Mouse (Mus musculus) liver, embryonic 12.5 days (tissue): ENCODE measurements around the gene Gm26727. TPM values are rescaled to one million over a fixed set of nuclear protein-coding genes. Genes with fewer than 3 reads are reported as not detected.
"Not testable (repeated sequence)": the region's sequence is repeated elsewhere in the genome, so short reads cannot be mapped to it uniquely, and the experiment has no call there.

Experiments
- ATAC-seq: fragments of 200-750 bp; cut with Nextera tagmentation; 2 replicates; pipeline ENCODE4 v1.8.0; 2017; ENCODE audit warnings: moderate number of reproducible peaks, mild to moderate bottlenecking, moderate library complexity
- H3K27ac ChIP-seq: fragments of 300-500 bp; sonication (generic); 2 replicates; pipeline ENCODE4 v1.5.1; 2016; ENCODE audit warnings: mild to moderate bottlenecking
- H3K27me3 ChIP-seq: fragments of 300-500 bp; sonication (generic); replicated peaks from 2 replicates; pipeline ENCODE4 v1.6.1; 2016; ENCODE audit warnings: mild to moderate bottlenecking, moderate library complexity
- H3K36me3 ChIP-seq: fragments of 300-500 bp; sonication (generic); 2 replicates; pipeline ENCODE4 v1.6.1; 2016; ENCODE audit warnings: mild to moderate bottlenecking, moderate library complexity
- H3K4me1 ChIP-seq: fragments of 300-500 bp; sonication (generic); 2 replicates; pipeline ENCODE4 v1.6.1; 2016
- H3K4me2 ChIP-seq: fragments of 300-500 bp; sonication (generic); 2 replicates; pipeline ENCODE4 v1.6.1; 2016; ENCODE audit warnings: mild to moderate bottlenecking, moderate library complexity
- H3K4me3 ChIP-seq: fragments of 300-500 bp; sonication (generic); 2 replicates; pipeline ENCODE4 v1.5.1; 2016; ENCODE audit warnings: mild to moderate bottlenecking, moderate library complexity
- H3K9ac ChIP-seq: fragments of 300-500 bp; sonication (generic); 2 replicates; pipeline ENCODE4 v1.6.1; 2016; ENCODE audit warnings: mild to moderate bottlenecking, moderate library complexity
- H3K9me3 ChIP-seq: fragments of 300-500 bp; sonication (generic); replicated peaks from 2 replicates; pipeline ENCODE4 v1.6.1; 2016; ENCODE audit warnings: mild to moderate bottlenecking, moderate library complexity
- WGBS: fragments of 180-500 bp; shearing (Covaris S2); methylation state at CpG from one replicate; pipeline ENCODE4 v1.1.7; 2016; ENCODE audit not compliant: insufficient replicate concordance; 5-methylcytosine and 5-hydroxymethylcytosine counted together
- polyA plus RNA-seq: library from polyadenylated mRNA; unstranded; fragments of >200 nt; fragmentation: Nextera tagmentation; extraction: Ambion mirVana; gene quantifications from 2 replicates; pipeline ENCODE4 v1.2.1, GENCODE M21; 2016

Gene Gm26727
- polyA plus RNA-seq: not detected in 2 replicates

DNA sequence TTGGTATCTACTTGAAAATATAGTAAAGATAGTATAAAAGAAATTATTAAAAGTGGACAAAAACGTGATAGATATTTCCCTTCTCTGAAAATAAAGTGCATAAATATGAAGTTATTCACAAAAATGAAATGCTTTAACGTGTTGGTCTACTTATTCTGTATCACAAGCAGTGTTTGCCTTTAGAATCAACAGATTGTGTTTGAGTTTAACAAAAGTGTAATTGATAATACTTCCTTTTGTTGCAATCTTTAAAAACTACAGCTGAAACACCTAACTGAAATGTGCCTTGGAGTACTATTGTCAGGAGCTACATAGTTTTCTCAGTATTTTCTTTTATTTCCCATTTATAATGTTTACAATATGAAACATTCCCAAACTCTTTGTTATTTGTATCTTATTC lies at the start of gene Gm26727:
TSS of gene Gm26727 (minus strand) at position 101 of the 400 bp plus-strand sequence.
- ATAC-seq: no peak

DNA sequence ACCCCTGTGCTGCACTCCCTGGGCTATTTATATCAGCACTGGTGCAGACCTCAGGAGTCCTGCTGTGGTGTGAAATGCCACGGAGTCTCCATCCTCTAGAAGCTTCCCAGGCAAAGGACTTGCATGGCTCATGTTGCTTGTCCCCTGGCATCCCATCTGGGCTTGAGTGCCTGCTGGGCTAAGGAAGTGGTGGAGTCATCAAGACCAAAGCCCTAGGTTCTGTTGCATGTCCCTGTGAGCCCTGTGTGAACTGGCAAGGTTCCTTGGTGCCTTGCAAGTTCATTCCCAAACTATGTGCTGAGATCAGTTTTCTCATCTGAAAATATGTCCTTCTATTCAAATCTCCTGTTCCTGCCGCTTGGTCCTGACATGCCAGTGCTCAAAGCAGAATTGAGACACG lies 48.1 kb upstream of the Gm26727 start:
- Histone ChIP-seq H3K4me3 (no peak overlapping the region), H3K9ac (no peak overlapping the region), H3K9me3 (no peaks in the 10 kb centered on the region), H3K27me3 (no peaks in the 10 kb centered on the region), H3K27ac (no peak overlapping the region), H3K36me3 (no peaks in the 10 kb centered on the region), H3K4me2 (no peak overlapping the region), H3K4me1 (no peaks in the 10 kb centered on the region)
- ATAC-seq: no peak
- WGBS: 49% methylated on average over 3 of the region's 3 CpGs

More for the DNA sequence above, at the start of gene Gm26727:
- no peaks in the 10 kb centered on the region for H3K36me3 ChIP-seq
- no peak within 1 kb of the TSS for H3K4me3 ChIP-seq
- H3K9me3 ChIP-seq: no peaks in the 10 kb centered on the region
- H3K27ac ChIP-seq: no peak within 1 kb of the TSS
- WGBS: 36% methylated on average over 2 of the region's 2 CpGs
- H3K4me2 ChIP-seq: no peak within 1 kb of the TSS
- H3K27me3 ChIP-seq: no peaks in the 10 kb centered on the region
- H3K9ac ChIP-seq: no peak within 1 kb of the TSS
- H3K4me1 ChIP-seq: no peaks in the 10 kb centered on the region

DNA sequence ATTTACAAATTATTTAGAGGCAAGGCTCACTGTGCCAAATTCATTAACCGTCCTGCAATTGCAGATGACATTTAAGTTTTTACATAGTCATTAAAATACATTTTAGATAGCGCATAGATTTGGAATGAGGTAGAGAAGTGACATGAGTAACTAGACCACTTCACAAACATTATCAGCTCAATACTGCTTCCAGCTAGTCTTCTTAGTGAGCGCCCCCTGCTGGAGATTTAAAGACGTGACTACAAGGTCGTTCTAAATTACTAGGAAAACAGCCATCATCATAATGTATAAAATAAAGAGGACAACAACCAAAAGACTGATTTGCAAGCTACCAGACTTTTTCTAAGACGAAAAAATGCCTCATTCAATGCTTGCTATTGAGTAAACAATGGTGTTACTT lies 44.8 kb upstream of the Gm26727 start:
- 12% methylated on average over 6 of the region's 6 CpGs for WGBS
- no peak for ATAC-seq

DNA sequence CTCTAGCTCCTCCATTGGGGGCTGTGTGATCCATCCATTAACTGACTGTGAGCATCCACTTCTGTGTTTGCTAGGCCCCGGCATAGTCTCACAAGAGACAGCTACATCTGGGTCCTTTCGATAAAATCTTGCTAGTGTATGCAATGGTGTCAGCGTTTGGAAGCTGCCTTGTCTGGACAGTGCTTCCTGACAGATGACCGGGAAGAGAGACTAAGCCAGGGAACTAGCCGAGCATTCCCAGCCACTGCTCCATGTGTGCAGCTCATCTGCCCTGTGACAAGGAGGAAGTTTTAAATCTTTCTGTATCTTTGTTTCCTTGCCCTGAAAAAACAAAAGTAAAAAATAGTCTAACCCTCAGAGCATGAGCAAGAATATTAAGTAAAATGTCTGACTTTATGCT lies 37.0 kb upstream of the Gm26727 start:
- not testable (repeated sequence) for H3K36me3 ChIP-seq, H3K9me3 ChIP-seq, H3K27me3 ChIP-seq, H3K9ac ChIP-seq, ATAC-seq, H3K4me1 ChIP-seq, H3K4me2 ChIP-seq, H3K27ac ChIP-seq, H3K4me3 ChIP-seq
- WGBS: 63% methylated on average over 5 of the region's 5 CpGs

More for the DNA sequence above, 44.8 kb upstream of the Gm26727 start:
- H3K27ac ChIP-seq: no peak overlapping the region
- no peak overlapping the region for H3K4me2 ChIP-seq
- H3K4me3 ChIP-seq: no peak overlapping the region
- H3K4me1 ChIP-seq: no peaks in the 10 kb centered on the region
- no peaks in the 10 kb centered on the region for H3K27me3 ChIP-seq
- no peaks in the 10 kb centered on the region for H3K9me3 ChIP-seq
- H3K36me3 ChIP-seq: no peaks in the 10 kb centered on the region
- H3K9ac ChIP-seq: no peak overlapping the region

DNA sequence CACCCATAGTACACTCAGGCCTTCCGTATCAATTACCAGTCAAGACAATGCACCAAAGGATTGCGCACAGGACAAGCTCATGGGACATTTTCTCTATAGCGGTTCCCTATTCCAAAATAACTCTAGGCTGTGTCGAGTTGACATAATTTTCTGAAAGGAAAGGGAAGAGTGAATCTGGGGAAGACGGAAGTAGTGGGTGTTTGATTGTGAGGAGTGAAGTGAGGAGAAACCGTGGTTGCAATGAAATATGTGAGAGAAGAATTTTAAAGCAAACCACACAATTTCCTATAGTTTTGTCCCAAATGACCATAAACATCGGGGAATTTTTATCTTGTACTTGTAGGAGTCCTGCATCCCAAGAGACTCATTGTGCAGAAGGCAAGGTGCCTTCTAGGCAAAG lies 34.1 kb upstream of the Gm26727 start:
- H3K27me3 ChIP-seq: no peaks in the 10 kb centered on the region
- H3K27ac ChIP-seq: no peak overlapping the region
- no peak overlapping the region for H3K9ac ChIP-seq
- H3K4me2 ChIP-seq: no peak overlapping the region
- WGBS: 73% methylated on average over 7 of the region's 7 CpGs
- no peaks in the 10 kb centered on the region for H3K9me3 ChIP-seq
- ATAC-seq: no peak
- H3K4me1 ChIP-seq: no peaks in the 10 kb centered on the region
- no peaks in the 10 kb centered on the region for H3K36me3 ChIP-seq
- H3K4me3 ChIP-seq: no peak overlapping the region

DNA sequence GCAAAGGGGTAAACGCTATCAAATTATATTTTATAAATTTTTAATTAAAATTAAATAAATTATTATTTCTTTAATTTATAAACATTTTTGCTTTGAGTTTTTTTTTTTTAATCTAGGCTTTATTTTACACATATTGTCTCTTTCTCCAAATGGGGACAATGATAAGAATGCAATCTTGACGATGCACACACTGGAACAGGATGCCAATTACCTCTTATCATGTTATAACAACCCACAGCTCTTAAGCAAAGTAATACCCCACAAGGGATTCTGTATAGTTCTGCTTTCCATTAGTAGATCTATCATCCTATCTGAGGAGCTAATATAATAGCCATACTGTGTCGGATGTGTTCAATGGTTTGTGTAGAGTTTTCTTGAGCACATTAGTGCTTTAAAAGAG lies 27.9 kb upstream of the Gm26727 start:
- Histone ChIP-seq H3K4me2 (no peak overlapping the region), H3K9me3 (no peaks in the 10 kb centered on the region), H3K4me1 (no peaks in the 10 kb centered on the region), H3K9ac (no peak overlapping the region), H3K36me3 (no peaks in the 10 kb centered on the region), H3K4me3 (no peak overlapping the region), H3K27me3 (no peaks in the 10 kb centered on the region), H3K27ac (no peak overlapping the region)
- ATAC-seq: no peak
- 46% methylated on average over 3 of the region's 3 CpGs for WGBS

DNA sequence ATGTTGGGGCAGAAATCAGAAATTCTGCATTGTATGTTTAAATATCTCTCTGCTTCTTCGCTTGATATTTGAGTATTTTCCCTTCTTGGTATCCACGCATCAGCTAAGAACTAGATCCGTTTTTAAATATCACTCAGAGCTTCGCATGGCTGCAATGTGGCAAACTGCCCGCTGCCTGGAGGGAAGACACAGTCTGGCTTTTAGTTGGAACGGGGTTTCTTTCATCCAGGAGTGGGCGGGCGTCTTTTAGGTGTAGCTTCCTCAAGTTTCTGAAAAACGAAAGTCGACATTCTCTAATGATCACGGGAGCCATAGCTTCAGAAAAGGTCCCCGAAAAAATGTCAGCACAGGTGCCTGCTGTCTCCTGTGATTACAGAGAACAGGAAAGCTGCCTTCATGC lies 14.2 kb upstream of the Gm26727 start:
- no peak overlapping the region for H3K27ac ChIP-seq

DNA sequence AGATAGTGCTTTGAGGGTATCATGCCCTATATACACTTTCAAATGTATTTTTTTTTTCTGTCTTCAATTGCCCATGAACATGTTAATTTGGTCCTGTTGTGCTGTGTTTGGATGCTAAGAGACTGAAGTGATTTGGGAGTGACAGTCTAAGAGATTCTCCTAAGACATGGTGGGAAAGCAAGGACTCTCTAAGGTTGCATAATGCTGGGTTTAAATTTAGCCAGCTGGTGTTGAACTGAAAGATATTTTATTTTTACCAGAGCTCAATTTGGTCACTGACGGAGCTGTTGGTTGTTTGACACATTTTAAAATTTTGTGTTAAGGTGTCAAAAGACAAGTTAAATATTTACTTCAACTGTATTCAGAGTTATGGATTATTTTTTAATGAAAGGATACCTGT lies 13.8 kb upstream of the Gm26727 start:
- H3K4me3 ChIP-seq: no peak overlapping the region
- H3K4me1 ChIP-seq: no peaks in the 10 kb centered on the region
- H3K36me3 ChIP-seq: no peaks in the 10 kb centered on the region
- H3K9me3 ChIP-seq: no peaks in the 10 kb centered on the region
- no peak for ATAC-seq
- 64% methylated on average over 1 of the region's 1 CpGs for WGBS
- H3K27me3 ChIP-seq: no peaks in the 10 kb centered on the region
- H3K9ac ChIP-seq: no peak overlapping the region
- no peak overlapping the region for H3K27ac ChIP-seq
- H3K4me2 ChIP-seq: no peak overlapping the region

More for the DNA sequence above, 14.2 kb upstream of the Gm26727 start:
- Histone ChIP-seq H3K4me2 (no peak overlapping the region), H3K9ac (no peak overlapping the region), H3K4me3 (no peak overlapping the region), H3K27me3 (no peaks in the 10 kb centered on the region), H3K4me1 (no peaks in the 10 kb centered on the region), H3K36me3 (no peaks in the 10 kb centered on the region), H3K9me3 (no peaks in the 10 kb centered on the region)
- 66% methylated on average over 12 of the region's 12 CpGs for WGBS
- ATAC-seq: no peak

DNA sequence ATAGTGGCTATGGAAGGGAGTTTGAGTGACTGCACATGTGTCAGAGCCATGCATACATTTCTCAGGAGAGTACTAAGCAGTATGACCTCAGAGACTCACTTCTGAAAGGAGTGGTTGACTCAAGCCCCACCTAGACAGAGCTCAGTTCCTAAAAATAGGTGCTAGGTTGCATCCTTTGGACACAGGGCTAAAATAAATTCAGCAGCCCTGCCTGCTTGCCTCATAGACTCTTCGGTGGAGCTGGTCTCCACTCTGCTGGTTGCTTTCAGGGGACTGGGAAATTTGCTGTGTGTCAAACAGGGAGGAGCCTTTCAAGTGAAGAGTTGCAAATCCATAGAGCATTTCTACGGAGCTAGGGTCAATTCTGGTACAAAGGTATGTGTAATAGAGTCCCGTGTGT lies 12.8 kb upstream of the Gm26727 start, which contains the start of gene Xirp2:
TSS of gene Xirp2 (plus strand) at position 223 of the 400 bp plus-strand sequence.
- Histone ChIP-seq H3K4me2 (no peak within 1 kb of the TSS), H3K27me3 (no peaks in the 10 kb centered on the region), H3K4me3 (no peak within 1 kb of the TSS), H3K9me3 (no peaks in the 10 kb centered on the region), H3K4me1 (no peaks in the 10 kb centered on the region), H3K9ac (no peak within 1 kb of the TSS), H3K27ac (no peak within 1 kb of the TSS), H3K36me3 (no peaks in the 10 kb centered on the region)
- 63% methylated on average over 3 of the region's 3 CpGs for WGBS
- no peak for ATAC-seq

DNA sequence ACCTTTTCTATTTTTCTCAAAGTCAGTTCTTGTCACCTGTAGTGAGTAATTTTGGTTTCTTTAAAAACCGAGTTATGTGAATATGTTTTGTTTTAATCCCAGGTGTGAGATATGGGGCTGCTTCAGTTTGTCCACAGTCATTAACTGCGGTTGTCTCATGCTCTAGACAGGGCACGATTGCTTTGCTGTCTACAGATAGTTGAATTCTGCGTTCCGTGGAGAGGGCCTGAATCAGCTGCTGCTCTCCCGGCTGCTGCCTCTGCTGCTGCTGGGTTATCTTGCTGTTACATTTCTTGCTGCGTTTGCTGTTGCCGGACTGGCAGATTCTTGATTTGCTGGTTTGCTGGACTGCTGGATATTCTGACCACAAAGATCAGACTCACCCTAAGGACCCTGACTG lies 5.3 kb upstream of the Gm26727 start:
- Histone ChIP-seq H3K9me3 (no peaks in the 10 kb centered on the region), H3K4me2 (no peak overlapping the region), H3K27me3 (no peaks in the 10 kb centered on the region), H3K36me3 (no peaks in the 10 kb centered on the region), H3K4me1 (no peaks in the 10 kb centered on the region), H3K27ac (no peak overlapping the region), H3K4me3 (no peak overlapping the region), H3K9ac (no peak overlapping the region)
- WGBS: 11% methylated on average over 8 of the region's 8 CpGs
- peak; percentile 65 for ATAC-seq

DNA sequence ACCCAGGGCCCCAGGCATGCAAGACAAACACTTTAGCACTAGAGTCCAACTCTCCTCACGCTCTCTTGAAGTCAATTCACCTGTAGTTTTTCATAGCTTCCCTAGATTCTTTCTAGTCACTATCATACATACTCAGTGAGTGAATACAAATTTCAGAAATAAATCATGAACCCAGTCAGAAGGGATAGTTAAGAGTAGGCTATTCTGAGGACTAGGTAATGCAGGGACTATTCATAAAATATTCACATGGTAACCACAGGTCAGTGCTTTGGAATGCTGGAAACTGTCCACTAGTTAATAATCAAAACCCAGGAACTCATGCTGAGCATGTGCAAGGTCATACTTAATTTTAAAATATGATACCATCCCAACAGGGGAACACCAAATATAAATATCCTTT lies 10.2 kb downstream of the Gm26727 start:
- Histone ChIP-seq H3K4me2 (no peak overlapping the region), H3K36me3 (no peaks in the 10 kb centered on the region), H3K4me3 (no peak overlapping the region), H3K9me3 (no peaks in the 10 kb centered on the region), H3K27me3 (no peaks in the 10 kb centered on the region), H3K27ac (no peak overlapping the region), H3K9ac (no peak overlapping the region), H3K4me1 (no peaks in the 10 kb centered on the region)
- ATAC-seq: no peak
- WGBS: 66% methylated on average over 1 of the region's 1 CpGs

DNA sequence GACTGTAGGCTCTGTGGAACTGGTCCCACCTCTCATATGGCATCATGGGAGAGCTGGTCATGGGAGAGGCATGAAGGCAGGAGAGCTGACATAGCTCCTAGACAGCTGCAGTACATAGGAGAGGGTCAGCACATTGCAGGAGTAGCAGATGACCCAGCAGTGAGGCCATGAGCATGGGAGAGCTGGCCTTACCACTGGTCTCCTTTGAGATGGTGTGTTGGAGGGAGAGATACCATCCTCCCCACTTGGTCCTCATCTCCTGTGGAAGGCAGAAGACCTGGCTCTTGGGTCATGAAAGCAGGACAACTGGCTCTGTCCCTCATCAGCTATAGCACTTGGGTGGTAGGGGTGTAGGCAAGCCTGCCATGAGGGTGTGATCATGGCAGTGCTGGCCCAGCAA lies 12.1 kb downstream of the Gm26727 start:
- no peaks in the 10 kb centered on the region for H3K9me3 ChIP-seq
- no peaks in the 10 kb centered on the region for H3K4me1 ChIP-seq
- H3K4me2 ChIP-seq: no peak overlapping the region
- H3K27ac ChIP-seq: no peak overlapping the region
- no peak for ATAC-seq
- H3K9ac ChIP-seq: no peak overlapping the region
- H3K4me3 ChIP-seq: no peak overlapping the region
- H3K27me3 ChIP-seq: no peaks in the 10 kb centered on the region
- no peaks in the 10 kb centered on the region for H3K36me3 ChIP-seq

DNA sequence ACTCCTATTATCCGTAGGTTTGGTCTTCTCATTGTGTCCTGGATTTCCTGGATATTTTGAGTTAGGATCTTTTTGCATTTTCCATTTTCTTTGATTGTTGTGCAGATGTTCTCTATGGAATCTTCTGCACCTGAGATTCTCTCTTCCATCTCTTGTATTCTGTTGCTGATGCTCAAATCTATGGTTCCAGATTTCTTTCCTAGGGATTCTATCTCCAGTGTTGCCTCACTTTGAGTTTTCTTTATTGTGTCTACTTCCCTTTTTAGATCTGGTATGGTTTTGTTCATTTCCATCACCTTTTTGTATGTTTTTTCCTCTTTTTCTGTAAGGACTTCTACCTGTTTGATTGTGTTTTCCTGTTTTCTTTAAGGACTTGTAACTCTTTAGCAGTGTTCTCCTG lies 19.6 kb downstream of the Gm26727 start, which contains the start of gene Gm21830:
TSS of gene Gm21830 (plus strand) at position 301 of the 400 bp plus-strand sequence.
- not testable (repeated sequence) for H3K9ac ChIP-seq, H3K4me3 ChIP-seq, H3K4me2 ChIP-seq, H3K36me3 ChIP-seq, H3K27me3 ChIP-seq, H3K4me1 ChIP-seq, H3K27ac ChIP-seq, ATAC-seq, H3K9me3 ChIP-seq
- no CpG with 5 or more reads among the region's 1 CpGs for WGBS
